Comparison of ENCODE assay signal across 7 mouse cellular contexts in genomic region chr15:99456963-99457605, GRCm38 (mm10). TPM values are rescaled to one million over a fixed set of nuclear protein-coding genes. Genes with fewer than 3 reads are reported as not detected.
DNase-seq lines count a peak whose midpoint lies in the region; ATAC-seq and TF ChIP-seq lines count a peak whose summit lies in the region.

No protein-coding gene starts in this region.

- H3K36me3 ChIP-seq in hindbrain, embryonic 12.5 days = no peaks in the 10 kb centered on the region; the same call in 1 of the 2 replicates
- H3K36me3 ChIP-seq in megakaryocyte, embryonic 14.5 days (replicated peaks; ENCODE audit: low read length) = no peaks in the 10 kb centered on the region

- peak overlapping the region; percentile 80 for H3K4me2 ChIP-seq in hindbrain, embryonic 12.5 days (replicated peaks)

- H3K27me3 ChIP-seq in Patski = no peaks in the 10 kb centered on the region
- H3K27me3 ChIP-seq in cerebellum, adult 2 months (ENCODE audit: control insufficient read depth, insufficient read depth, low read length) = no peaks in the 10 kb centered on the region
- no peaks in the 10 kb centered on the region for H3K27me3 ChIP-seq in hindbrain, embryonic 12.5 days
- H3K27me3 ChIP-seq in megakaryocyte, embryonic 14.5 days (replicated peaks) = peaks cover 17% of the 10 kb centered on the region

- ATAC-seq in Patski = peak; percentile 14
- ATAC-seq in hindbrain, embryonic 12.5 days (ENCODE audit: low FRiP score) = peak; percentile 77

- intact Hi-C loops in left cerebral cortex, postnatal 10 days (cut with DNase I) = no loop called here

- H3K9ac ChIP-seq in hindbrain, embryonic 12.5 days = peak overlapping the region; percentile 82

- no peak for TF ChIP-seq CTCF in Patski (IDR thresholded peaks at IDR 0.05)
- no peak for TF ChIP-seq CTCF in cerebellum, adult 2 months (IDR thresholded peaks at IDR 0.05; ENCODE audit: borderline replicate concordance, insufficient read depth, low read depth, low read length)

- DNase-seq in Patski (ENCODE audit: low read depth, low spot score) = no peak
- DNase-seq in cerebellum, adult 2 months = peak; percentile 65 to 69
- DNase-seq in frontal cortex, postnatal 10 days (ENCODE audit: low spot score in 2 of 2) = peak; percentile 48 to 72
- peak; percentile 47 to 85 for DNase-seq in left cerebral cortex, postnatal 10 days (ENCODE audit: extremely low spot score in 1 of 2, low spot score in 2 of 2)
- DNase-seq in right cerebral cortex, postnatal 25 days = peak; percentile 71

- H3K4me3 ChIP-seq in cerebellum, adult 2 months (replicated peaks; ENCODE audit: insufficient read depth, low read depth, low read length) = peak overlapping the region; percentile 85
- peak overlapping the region; percentile 88 for H3K4me3 ChIP-seq in hindbrain, embryonic 12.5 days
- H3K4me3 ChIP-seq in megakaryocyte, embryonic 14.5 days (replicated peaks) = peak overlapping the region; percentile 95

- H3K9me3 ChIP-seq in hindbrain, embryonic 12.5 days (replicated peaks) = no peaks in the 10 kb centered on the region
- H3K9me3 ChIP-seq in megakaryocyte, embryonic 14.5 days = no peaks in the 10 kb centered on the region

- TF ChIP-seq POLR2A in cerebellum, adult 2 months (IDR thresholded peaks at IDR 0.05; ENCODE audit: borderline replicate concordance, insufficient read depth, low read length) = no peak

- POLR2A ChIA-PET in Patski (lab: Charles Lee) = interaction anchor here (0.8 to 1.4 kb wide), 2 partner anchors 32 to 34 kb away, joined by 3 to 4 read pairs; no protein-coding TSS in a partner anchor

- H3K27ac ChIP-seq in cerebellum, adult 2 months (ENCODE audit: insufficient read depth, low read length) = peak overlapping the region; percentile 0; the same call in 1 of the 2 replicates
- peak overlapping the region; percentile 87 for H3K27ac ChIP-seq in hindbrain, embryonic 12.5 days

- CTCF ChIA-PET in Patski (lab: Charles Lee) = interaction anchor here (1.3 to 2.2 kb wide), 3 partner anchors 13 to 41 kb away, joined by 4 to 10 read pairs (median 5); no protein-coding TSS in a partner anchor

- in situ Hi-C loops in Patski (cut with MboI; ENCODE audit: low pct_unique_long_range_greater_than_20kb) = no loop called here

- under 1% methylated on average over 38 of the region's 43 CpGs for WGBS in cerebellum, adult 2 months
- under 1% methylated on average over 38 of the region's 43 CpGs for WGBS in hindbrain, embryonic 12.5 days

- H3K4me1 ChIP-seq in cerebellum, adult 2 months (ENCODE audit: control insufficient read depth, insufficient read depth, low read length) = peaks cover 13% of the 10 kb centered on the region
- peaks cover 45% of the 10 kb centered on the region for H3K4me1 ChIP-seq in hindbrain, embryonic 12.5 days
- H3K4me1 ChIP-seq in megakaryocyte, embryonic 14.5 days = peaks cover 44% of the 10 kb centered on the region

RNA-seq across cellular contexts. Expression of gene Nckap5l, which starts 0.5 kb away (rescaled TPM):
- polyA plus RNA-seq in Patski (2021) = 10.8 TPM
- 12.3 TPM in 2 replicates for polyA plus RNA-seq in cerebellum, adult 2 months (2012; rRNA removed)
- polyA plus RNA-seq in hindbrain, embryonic 12.5 days (2016; fragmentation: Nextera tagmentation; extraction: Ambion mirVana) = 14.9 and 16.1 TPM in 2 replicates
- total RNA-seq in left cerebral cortex, postnatal 10 days (2021) = 10 to 100 TPM; 35.8 to 38.3 TPM
- polyA plus RNA-seq in megakaryocyte, embryonic 14.5 days (2012; ENCODE audit: insufficient read depth, low replicate concordance) = 13.8 and 16.8 TPM in 2 replicates

RNA-seq across cellular contexts. Expression of gene Bcdin3d, which starts 17.4 kb away (rescaled TPM):
- 9.3 TPM for polyA plus RNA-seq in Patski (2021)
- polyA plus RNA-seq in cerebellum, adult 2 months (2012; rRNA removed) = 11.6 and 12.4 TPM in 2 replicates
- polyA plus RNA-seq in hindbrain, embryonic 12.5 days (2016; fragmentation: Nextera tagmentation; extraction: Ambion mirVana) = 18.9 TPM in 2 replicates
- total RNA-seq in left cerebral cortex, postnatal 10 days (2021) = 1 to 10 TPM; 4.3 to 4.8 TPM
- polyA plus RNA-seq in megakaryocyte, embryonic 14.5 days (2012; ENCODE audit: insufficient read depth, low replicate concordance) = 3.8 and 10.2 TPM in 2 replicates
